Mouse (Mus musculus) urinary bladder, postnatal 4 days (tissue): ENCODE measurements around the gene Ptprm.

Experiments
- DNase-seq, 2 experiments: peaks; one replicate each; pipeline ENCODE4 v3.0.0; 2021 to 2022; ENCODE audit warnings: low spot score in 2 of 2

Ptprm gene

GRCm38 (mm10) chr17:66769365-66770363, 584.6 kb downstream of the Ptprm start:
- DNase-seq = no peak

DNA sequence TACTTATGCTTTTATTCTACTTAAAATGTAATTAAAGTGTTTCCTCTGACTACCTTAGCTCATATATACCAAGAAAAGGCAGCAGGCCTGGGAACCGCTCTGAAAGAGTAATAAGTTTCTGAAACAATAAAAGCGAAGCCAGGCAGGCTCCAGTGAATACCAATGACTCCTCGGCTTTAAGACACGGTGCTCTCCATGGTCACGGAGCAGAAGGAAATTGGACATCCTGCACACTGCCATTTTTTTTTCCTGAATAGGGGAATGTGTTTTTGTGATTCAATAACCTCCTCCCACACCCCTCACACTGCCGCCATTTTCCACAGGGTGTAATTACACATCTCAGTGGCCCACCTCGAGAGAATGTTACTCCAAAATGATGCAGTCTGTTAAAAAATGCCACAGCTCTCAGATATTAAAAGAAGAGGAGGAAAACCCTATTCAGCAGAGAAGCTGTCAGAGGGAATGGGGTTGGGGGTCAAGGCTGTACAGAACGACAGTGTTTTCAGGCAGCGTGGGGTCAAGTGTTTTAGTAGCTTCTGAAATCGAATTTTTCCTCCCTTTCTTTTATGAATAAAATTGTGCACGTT, 585.5 kb downstream of the Ptprm start:
- peak in 1 of 2 experiments; percentile 42 for DNase-seq

GRCm38 (mm10) chr17:66766166-66766565, 588.1 kb downstream of the Ptprm start:
- peak in 1 of 2 experiments; percentile 56 for DNase-seq

GRCm38 (mm10) chr17:66764435-66764834, 589.8 kb downstream of the Ptprm start:
- peak in 1 of 2 experiments; percentile 22 for DNase-seq

GRCm38 (mm10) chr17:66762716-66763115, 591.5 kb downstream of the Ptprm start:
- peak in 1 of 2 experiments; percentile 10 for DNase-seq

- DNase-seq = peak in 1 of 2 experiments; percentile 56
These were observed 592.6 kb downstream of the Ptprm start for GRCm38 (mm10) chr17:66761326-66762296.

GRCm38 (mm10) chr17:66757025-66757511, 597.2 kb downstream of the Ptprm start:
- peak in 1 of 2 experiments; percentile 40 for DNase-seq

DNA sequence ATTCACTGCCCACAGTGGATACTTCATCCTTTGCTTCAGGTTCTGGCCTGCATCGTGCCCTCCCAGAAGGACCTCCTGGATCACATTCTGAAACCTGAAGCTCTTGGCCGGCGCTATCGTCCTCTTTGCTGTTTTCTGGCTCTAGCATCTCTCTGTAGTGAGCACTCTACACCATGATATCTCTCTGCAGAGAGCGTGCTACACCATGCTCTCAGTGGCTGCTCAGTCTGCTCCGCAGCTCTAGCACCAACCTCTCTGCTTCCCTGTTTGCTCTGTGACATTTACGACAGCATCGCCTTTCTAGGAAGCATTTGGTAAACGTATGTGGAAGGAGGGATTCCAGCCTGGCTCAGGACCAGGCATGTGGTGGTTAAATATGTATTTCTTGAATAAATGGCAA, 597.8 kb downstream of the Ptprm start:
- DNase-seq = peak in 1 of 2 experiments; percentile 39

GRCm38 (mm10) chr17:66755191-66755654, 599.0 kb downstream of the Ptprm start:
- DNase-seq = peak in 1 of 2 experiments; percentile 57

DNA sequence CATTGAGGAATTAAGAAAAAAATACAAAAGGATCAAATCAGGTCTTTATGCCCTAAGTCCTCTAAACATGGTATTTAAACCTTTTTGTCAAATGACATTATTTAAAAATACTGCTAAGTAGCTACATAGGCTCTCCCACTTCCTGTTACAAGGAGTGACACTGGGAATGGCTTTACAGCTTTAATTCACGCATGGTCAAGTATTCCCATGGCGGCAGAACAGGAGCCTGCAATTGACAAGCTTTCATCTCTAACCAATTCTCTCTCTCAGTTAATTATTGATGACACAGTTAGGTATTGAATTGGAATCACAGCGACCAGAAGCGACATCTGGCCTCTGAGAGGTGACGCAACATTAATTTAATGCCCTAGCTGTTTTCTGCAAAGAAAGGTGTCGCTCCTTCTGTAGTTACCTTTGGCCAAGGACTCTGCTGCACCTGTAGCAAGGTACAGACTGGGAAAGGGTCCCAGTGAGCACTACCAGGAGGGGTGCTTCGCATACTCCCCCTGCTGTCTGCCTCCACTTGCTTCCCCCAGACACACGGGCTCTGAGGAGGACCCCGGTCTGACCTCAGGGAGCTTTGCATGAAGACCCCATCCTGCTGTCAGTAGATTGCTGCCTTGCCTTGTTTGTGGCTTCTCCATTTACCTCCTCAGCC, 599.9 kb downstream of the Ptprm start:
- peak in 1 of 2 experiments; percentile 34 for DNase-seq

DNA sequence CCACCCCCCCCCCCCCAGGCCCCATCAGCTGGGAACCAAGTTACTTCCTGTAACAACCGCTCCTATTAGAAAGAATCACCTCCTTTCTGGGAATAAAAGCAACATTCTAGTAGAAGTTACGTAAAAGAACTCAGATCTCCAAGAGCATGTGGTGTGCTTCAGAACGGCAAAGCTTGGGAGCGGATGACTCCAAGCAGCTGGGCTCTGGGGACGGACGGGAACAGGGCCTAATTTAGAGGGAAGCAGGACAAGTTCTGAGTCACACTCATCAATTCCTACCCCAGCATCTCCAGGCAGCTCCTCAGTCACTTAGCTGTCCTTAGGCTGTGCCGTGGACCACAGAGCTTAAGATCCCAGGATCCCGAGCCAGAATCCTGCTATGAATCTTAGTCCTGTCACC, 602.5 kb downstream of the Ptprm start:
- DNase-seq = peak in 1 of 2 experiments; percentile 57

DNA sequence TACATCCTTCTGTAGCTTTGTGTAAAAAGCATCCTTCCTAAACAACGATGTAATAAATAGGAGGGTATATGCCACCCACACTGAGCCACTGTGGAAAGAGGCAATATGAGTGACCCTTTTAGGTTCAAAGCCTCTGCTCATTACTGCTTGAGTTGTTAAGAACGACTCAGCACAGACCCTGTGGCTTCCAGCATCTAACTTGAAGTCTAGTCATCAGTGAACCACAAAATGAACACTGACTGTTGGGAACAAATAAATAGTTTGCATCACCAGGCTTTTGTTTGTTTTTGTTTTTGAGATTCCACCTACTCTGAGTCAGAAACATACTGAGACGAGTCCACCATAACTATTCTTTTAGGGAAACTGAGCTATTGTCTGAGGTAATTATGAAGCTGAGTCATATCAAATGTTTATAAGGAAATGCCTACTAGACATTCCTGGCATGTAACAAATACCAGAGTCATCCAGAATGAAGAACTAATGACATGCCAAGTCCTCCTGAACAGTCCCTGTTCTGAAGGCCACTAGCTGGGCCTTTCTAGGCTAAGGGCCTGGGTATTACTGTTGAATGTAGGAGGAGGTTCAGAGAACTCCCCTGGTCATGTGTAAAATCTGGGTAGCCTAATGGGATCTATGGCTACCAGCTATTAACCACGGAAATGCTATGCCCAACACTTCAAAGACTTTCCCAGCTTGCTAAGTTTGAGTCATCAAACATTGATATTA, 603.6 kb downstream of the Ptprm start:
- DNase-seq = peak in 1 of 2 experiments; percentile 29

DNA sequence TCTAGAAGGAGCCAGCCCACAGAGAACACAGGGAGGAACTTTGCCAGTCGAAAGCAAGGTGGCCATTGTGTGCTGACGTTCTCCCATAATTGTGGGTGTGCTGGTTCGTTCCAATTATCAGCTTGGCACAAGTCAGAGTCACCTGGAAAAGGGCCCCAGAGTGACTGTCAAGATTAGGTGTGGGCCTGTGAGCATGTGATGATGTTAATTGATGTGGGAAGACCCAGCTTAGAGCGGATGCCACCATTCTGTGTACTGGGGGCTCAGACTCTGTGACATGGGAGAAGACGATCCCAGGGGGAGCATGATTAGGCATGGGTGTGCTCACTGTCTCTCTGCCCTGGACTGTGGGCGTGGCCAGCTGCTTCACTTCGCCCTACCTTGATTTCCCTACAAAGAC, 604.3 kb downstream of the Ptprm start:
- peak in 1 of 2 experiments; percentile 43 for DNase-seq

DNA sequence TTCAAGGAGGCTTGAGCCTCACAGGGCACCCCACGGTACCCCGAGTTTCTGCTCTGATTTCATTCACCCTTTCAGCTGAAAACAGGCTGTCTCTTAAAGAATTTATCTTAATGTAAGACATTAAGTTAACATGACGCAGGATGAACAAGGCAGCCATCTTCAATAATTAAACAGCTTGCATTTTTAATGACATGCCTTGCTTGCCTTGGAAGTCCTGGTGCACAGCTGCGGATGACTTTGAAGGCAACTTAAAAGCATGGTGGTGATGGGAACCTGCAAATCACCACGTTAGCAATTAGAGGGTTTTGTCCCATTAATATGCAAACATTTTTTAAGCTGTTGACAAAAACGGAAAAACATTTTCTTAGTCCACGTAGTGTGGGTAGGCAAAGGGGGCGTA, 607.8 kb downstream of the Ptprm start:
- peak in 1 of 2 experiments; percentile 13 for DNase-seq

DNA sequence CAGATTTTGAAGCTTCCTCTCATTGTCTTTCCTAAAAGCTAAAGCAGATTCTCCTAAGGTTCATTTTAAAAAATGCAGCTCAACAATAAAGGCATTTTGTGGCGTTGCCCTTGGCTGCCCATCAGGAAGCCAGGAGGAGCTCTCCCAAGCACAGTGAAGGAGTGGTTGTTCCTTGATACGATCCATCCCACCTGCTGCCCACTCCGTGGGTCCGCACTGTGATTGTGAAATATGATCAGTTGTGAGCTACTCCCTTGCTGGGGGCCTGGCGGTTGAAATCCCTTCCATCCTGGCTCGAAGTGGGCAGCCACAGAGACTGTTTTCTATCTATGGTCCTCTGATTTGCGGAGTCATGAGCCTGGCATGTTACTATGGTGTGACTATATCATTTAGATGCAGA, 610.9 kb downstream of the Ptprm start:
- DNase-seq = peak in 1 of 2 experiments; percentile 42

DNA sequence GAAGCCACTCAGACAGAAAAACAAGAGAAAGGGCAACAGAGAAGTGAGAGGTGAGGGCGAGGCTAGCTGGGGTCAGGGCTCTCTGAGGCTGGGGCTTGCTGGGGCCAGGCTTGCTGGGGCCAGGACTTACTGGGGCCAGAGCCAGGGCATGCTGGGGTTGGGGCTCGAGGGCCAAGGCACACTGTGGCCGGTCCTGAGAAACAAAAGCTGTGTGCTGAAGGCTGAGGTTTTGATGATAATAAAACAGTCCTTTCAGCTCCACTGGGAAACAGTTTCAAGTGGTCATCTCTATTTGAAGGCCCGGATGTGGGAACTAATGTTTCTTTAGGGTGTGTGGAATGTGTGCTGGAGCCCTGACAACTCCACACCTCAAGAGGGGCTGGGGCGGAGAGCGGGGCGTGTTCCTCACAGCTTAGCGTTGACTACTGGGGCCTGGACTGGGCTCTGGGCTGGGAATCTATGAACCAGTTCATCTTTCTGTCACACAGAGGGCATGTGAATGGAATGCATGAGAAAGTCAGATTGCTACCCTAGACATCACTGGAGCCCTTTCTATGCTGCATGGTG, 615.4 kb downstream of the Ptprm start:
- DNase-seq = no peak

DNA sequence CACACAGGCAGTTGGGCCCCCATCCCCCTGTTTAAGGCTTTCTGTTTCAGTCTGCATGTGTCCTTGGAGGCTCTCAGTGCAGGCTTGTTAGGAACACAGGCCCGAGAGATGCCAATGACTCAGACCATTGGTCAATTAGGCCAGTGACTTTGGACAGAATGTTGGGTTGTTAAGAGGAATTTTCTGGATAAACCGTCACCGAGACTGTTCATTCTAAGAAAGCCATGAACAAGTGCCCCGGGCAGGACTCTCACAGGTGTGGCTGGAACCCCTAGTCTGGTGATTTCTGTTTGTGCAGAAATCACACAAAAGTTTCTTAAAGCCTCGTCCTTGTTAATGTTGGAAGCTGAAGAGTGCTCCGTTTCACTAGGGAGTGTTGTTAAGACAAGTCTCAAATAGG, 615.9 kb downstream of the Ptprm start:
- DNase-seq = no peak

GRCm38 (mm10) chr17:66736450-66736849, 617.8 kb downstream of the Ptprm start:
- DNase-seq = peak in 1 of 2 experiments; percentile 57

DNA sequence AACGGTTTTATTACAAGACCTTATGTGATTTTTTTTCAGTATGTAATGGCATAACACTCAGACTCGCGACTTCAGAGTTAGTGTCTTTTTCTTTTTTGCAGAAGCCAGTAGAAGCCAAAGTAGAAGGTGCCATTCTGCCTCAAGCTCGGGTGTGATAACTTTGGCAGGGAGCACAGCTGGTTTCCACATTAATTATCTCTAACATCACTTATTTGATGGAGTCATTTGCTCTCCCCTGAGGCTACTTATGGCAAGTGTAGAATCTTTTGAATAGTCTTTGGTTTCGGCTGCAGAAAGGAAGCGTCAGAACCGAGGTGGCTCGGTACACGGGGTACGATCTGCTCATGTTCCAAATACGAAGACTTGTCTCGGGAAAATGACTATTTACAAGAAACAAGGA, 620.7 kb downstream of the Ptprm start:
- no peak for DNase-seq

DNA sequence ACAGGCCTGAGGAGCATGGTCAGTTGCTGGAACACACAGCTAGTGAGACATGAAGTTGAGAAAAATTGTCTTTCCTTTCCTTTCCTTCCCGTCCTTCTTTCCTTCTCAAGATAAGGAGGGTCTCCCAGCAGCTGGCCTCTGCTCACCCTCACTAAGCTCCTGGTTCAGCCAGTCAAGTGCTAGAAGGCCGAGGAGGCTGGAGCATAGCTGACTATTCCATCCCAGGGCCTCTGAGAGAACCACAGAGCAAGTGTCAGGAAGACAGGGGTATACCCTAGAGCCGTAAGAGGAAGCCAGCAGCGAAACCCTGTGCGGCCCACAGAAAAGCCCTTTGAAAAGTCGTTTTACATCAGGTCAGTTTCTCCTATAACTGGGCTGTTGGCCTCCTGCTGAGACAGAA, 624.3 kb downstream of the Ptprm start:
- DNase-seq = no peak
